Mouse (Mus musculus): ENCODE results near the gene Parva. TPM values are rescaled to one million over a fixed set of nuclear protein-coding genes. Genes with fewer than 3 reads are reported as not detected.

Parva gene
- total RNA-seq, 1 experiment = 13.9 TPM

DNA sequence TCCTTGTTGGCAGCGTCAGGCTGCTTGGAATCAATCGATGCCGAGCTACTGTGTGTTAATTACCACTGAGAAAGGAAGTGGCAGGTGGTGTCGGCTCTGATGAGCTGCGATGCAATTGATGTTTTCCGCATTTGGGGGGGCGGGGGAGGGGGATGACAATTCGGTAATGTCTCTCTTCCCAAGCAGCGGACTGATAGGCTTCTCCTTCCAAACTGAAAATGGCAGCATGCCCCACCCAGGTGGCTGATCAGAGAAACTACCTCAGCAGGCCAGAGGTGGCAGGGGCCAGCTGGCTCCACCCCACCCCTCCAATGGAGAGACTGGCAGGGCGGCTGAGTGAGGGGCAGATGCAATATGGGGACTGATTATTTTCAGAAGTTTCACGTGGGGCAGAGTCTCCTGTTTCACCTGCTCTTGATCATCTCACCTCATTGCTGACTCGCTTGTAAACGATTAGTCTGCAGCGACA lies 11.2 kb upstream of the Parva start:
- no peaks in the 10 kb centered on the region for H3K36me3 ChIP-seq (ENCODE audit: control insufficient read depth, insufficient read depth, low read length, poor library complexity, severe bottlenecking)
- in situ Hi-C loops (cut with MboI; ENCODE audit: low sequenced_read_pairs in 2 of 2, unreplicated experiment in 2 of 2) = no loop called here
- H3K4me1 ChIP-seq (ENCODE audit: control insufficient read depth in 2 of 2, insufficient read depth in 2 of 2, low read length in 2 of 2, poor library complexity in 1 of 2) = peaks cover 3 to 10% of the 10 kb centered on the region in 2 experiments; a peak in 3 of 4 replicates
- no peak for DNase-seq (ENCODE audit: low read depth, low spot score)
- H3K9ac ChIP-seq (ENCODE audit: insufficient read depth, low read depth, low read length, poor library complexity, severe bottlenecking) = no peak overlapping the region
- TF ChIP-seq CHD2 (IDR thresholded peaks at IDR 0.05; ENCODE audit: low read depth, low read length) (no peak), ZC3H11A (IDR thresholded peaks at IDR 0.05; ENCODE audit: borderline replicate concordance, low read depth, low read length) (no peak), MAFK (IDR thresholded peaks at IDR 0.05; ENCODE audit: insufficient read depth, low read depth, low read length) (no peak), HCFC1 (IDR thresholded peaks at IDR 0.05; ENCODE audit: borderline replicate concordance, insufficient read depth, low read length) (no peak), ZNF384 (IDR thresholded peaks at IDR 0.05; ENCODE audit: low read depth, low read length) (no peak)
- no peak overlapping the region for H3K4me3 ChIP-seq (ENCODE audit: insufficient read depth in 1 of 2, low read depth in 1 of 2, low read length in 2 of 2, poor library complexity in 1 of 2, severe bottlenecking in 1 of 2)
- no peak overlapping the region for H3K27ac ChIP-seq (ENCODE audit: insufficient read depth, low read depth, low read length, poor library complexity, severe bottlenecking)
- no peaks in the 10 kb centered on the region for H3K9me3 ChIP-seq (ENCODE audit: control insufficient read depth, insufficient read depth, low read depth, low read length)

- H3K4me1 ChIP-seq (ENCODE audit: control insufficient read depth in 2 of 2, insufficient read depth in 2 of 2, low read length in 2 of 2, poor library complexity in 1 of 2) = peaks cover 3 to 10% of the 10 kb centered on the region in 2 experiments; a peak in 3 of 4 replicates
- no peak overlapping the region for H3K4me3 ChIP-seq (ENCODE audit: insufficient read depth in 1 of 2, low read depth in 1 of 2, low read length in 2 of 2, poor library complexity in 1 of 2, severe bottlenecking in 1 of 2)
- H3K36me3 ChIP-seq (ENCODE audit: control insufficient read depth, insufficient read depth, low read length, poor library complexity, severe bottlenecking) = no peaks in the 10 kb centered on the region
- no peak for DNase-seq (ENCODE audit: low read depth, low spot score)
- H3K27ac ChIP-seq (ENCODE audit: insufficient read depth, low read depth, low read length, poor library complexity, severe bottlenecking) = no peak overlapping the region
- H3K9me3 ChIP-seq (ENCODE audit: control insufficient read depth, insufficient read depth, low read depth, low read length) = no peaks in the 10 kb centered on the region
- in situ Hi-C loops (cut with MboI; ENCODE audit: low sequenced_read_pairs in 2 of 2, unreplicated experiment in 2 of 2) = no loop called here
- H3K9ac ChIP-seq (ENCODE audit: insufficient read depth, low read depth, low read length, poor library complexity, severe bottlenecking) = no peak overlapping the region
- no peak for TF ChIP-seq ZC3H11A (IDR thresholded peaks at IDR 0.05; ENCODE audit: borderline replicate concordance, low read depth, low read length)
- TF ChIP-seq MAFK (IDR thresholded peaks at IDR 0.05; ENCODE audit: insufficient read depth, low read depth, low read length) = no peak
- no peak for TF ChIP-seq CHD2 (IDR thresholded peaks at IDR 0.05; ENCODE audit: low read depth, low read length)
- no peak for TF ChIP-seq HCFC1 (IDR thresholded peaks at IDR 0.05; ENCODE audit: borderline replicate concordance, insufficient read depth, low read length)
- no peak for TF ChIP-seq ZNF384 (IDR thresholded peaks at IDR 0.05; ENCODE audit: low read depth, low read length)
These were observed 10.4 kb upstream of the Parva start for GRCm38 (mm10) chr7:112416730-112417513.

DNA sequence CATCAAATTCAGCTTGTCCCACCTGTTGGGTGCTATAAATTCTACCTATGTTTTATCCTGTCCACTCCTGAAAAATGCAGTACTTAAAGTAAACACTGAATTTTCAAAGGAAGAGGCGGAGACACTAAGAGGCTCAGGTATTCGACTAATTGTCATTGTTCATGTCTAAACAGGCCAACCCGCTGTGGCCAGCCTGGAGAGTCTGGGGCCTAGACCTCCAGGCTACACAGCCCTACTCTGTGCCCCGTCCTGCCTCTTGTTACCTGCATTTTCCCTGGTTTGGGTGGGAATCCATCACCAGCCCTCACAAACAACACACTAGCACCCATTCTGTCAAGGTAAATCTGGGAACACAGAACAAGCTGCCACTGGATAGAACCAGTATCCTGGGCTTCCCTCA lies 9.7 kb upstream of the Parva start:
- Histone ChIP-seq H3K27ac (ENCODE audit: insufficient read depth, low read depth, low read length, poor library complexity, severe bottlenecking) (no peak overlapping the region), H3K9me3 (ENCODE audit: control insufficient read depth, insufficient read depth, low read depth, low read length) (no peaks in the 10 kb centered on the region), H3K4me1 (ENCODE audit: control insufficient read depth in 2 of 2, insufficient read depth in 2 of 2, low read length in 2 of 2, poor library complexity in 1 of 2) (peaks cover 3 to 10% of the 10 kb centered on the region in 2 experiments; a peak in 3 of 4 replicates), H3K36me3 (ENCODE audit: control insufficient read depth, insufficient read depth, low read length, poor library complexity, severe bottlenecking) (no peaks in the 10 kb centered on the region), H3K9ac (ENCODE audit: insufficient read depth, low read depth, low read length, poor library complexity, severe bottlenecking) (no peak overlapping the region), H3K4me3 (ENCODE audit: insufficient read depth in 1 of 2, low read depth in 1 of 2, low read length in 2 of 2, poor library complexity in 1 of 2, severe bottlenecking in 1 of 2) (no peak overlapping the region)
- TF ChIP-seq ZNF384 (IDR thresholded peaks at IDR 0.05; ENCODE audit: low read depth, low read length) (no peak), MAFK (IDR thresholded peaks at IDR 0.05; ENCODE audit: insufficient read depth, low read depth, low read length) (no peak)
- in situ Hi-C loops (cut with MboI; ENCODE audit: low sequenced_read_pairs in 2 of 2, unreplicated experiment in 2 of 2) = no loop called here
- no peak for DNase-seq (ENCODE audit: low read depth, low spot score)

DNA sequence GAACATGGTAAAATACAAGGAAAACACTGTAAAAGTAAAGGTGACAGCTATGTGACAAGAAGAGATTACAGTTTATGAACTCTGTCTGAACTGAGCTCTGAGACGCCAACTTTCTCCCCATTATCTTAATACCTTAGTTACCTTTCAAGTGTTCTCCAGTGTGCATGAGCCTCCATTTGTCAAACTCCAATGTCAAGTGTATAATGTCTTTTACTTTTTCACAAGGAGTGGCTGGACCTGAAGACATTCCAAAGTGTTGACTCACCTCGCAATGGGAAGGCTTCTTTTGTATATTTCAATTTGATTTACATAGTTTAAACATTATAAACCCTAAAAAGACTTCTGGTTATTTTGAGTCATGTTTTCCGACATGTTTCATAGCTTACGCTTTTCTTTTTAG lies 3.9 kb upstream of the Parva start:
- H3K27ac ChIP-seq (ENCODE audit: insufficient read depth, low read depth, low read length, poor library complexity, severe bottlenecking) = no peak overlapping the region
- no peaks in the 10 kb centered on the region for H3K36me3 ChIP-seq (ENCODE audit: control insufficient read depth, insufficient read depth, low read length, poor library complexity, severe bottlenecking)
- H3K9ac ChIP-seq (ENCODE audit: insufficient read depth, low read depth, low read length, poor library complexity, severe bottlenecking) = no peak overlapping the region
- H3K4me1 ChIP-seq (ENCODE audit: control insufficient read depth in 2 of 2, insufficient read depth in 2 of 2, low read length in 2 of 2, poor library complexity in 1 of 2) = peaks cover under 1 to 3% of the 10 kb centered on the region in 2 experiments; a peak in 1 of 4 replicates
- no peaks in the 10 kb centered on the region for H3K9me3 ChIP-seq (ENCODE audit: control insufficient read depth, insufficient read depth, low read depth, low read length)
- TF ChIP-seq ZC3H11A (IDR thresholded peaks at IDR 0.05; ENCODE audit: borderline replicate concordance, low read depth, low read length) = no peak
- no peak for TF ChIP-seq ZNF384 (IDR thresholded peaks at IDR 0.05; ENCODE audit: low read depth, low read length)
- no peak for TF ChIP-seq HCFC1 (IDR thresholded peaks at IDR 0.05; ENCODE audit: borderline replicate concordance, insufficient read depth, low read length)
- no peak for TF ChIP-seq MAFK (IDR thresholded peaks at IDR 0.05; ENCODE audit: insufficient read depth, low read depth, low read length)
- no peak for TF ChIP-seq CHD2 (IDR thresholded peaks at IDR 0.05; ENCODE audit: low read depth, low read length)
- no peak for DNase-seq (ENCODE audit: low read depth, low spot score)
- no peak overlapping the region for H3K4me3 ChIP-seq (ENCODE audit: insufficient read depth in 1 of 2, low read depth in 1 of 2, low read length in 2 of 2, poor library complexity in 1 of 2, severe bottlenecking in 1 of 2)
- in situ Hi-C loops (cut with MboI; ENCODE audit: low sequenced_read_pairs in 2 of 2, unreplicated experiment in 2 of 2) = no loop called here

All from ES-E14 (cell line).